Mouse (Mus musculus) ES-E14 (cell line): ENCODE data around the gene Lypd1. TPM values are rescaled to one million over a fixed set of nuclear protein-coding genes. Genes with fewer than 3 reads are reported as not detected.

ENCODE experiments used
- DNase-seq: peaks from one replicate; pipeline ENCODE4 v3.0.0-alpha.2; 2013; ENCODE audit warnings: low read depth, low spot score
- H3K27ac ChIP-seq: 2 replicates; pipeline ENCODE4 v1.5.1; 2012; ENCODE audit warnings: low read depth, mild to moderate bottlenecking, low read length, moderate library complexity, mixed read lengths; ENCODE audit not compliant: poor library complexity, insufficient read depth, severe bottlenecking
- H3K36me3 ChIP-seq: 2 replicates; pipeline ENCODE4 v1.6.1; 2012; ENCODE audit warnings: mild to moderate bottlenecking, low read length, moderate library complexity, mixed read lengths; ENCODE audit not compliant: control insufficient read depth, poor library complexity, insufficient read depth, severe bottlenecking
- H3K4me1 ChIP-seq, 2 experiments: fragments of 150-350 bp in 1 of 2; sonication (generic) in 1 of 2; 2 replicates each; pipeline ENCODE4 v1.6.1; 2012; ENCODE audit warnings: low read length in 2 of 2, mild to moderate bottlenecking in 1 of 2, mixed read lengths in 1 of 2; ENCODE audit not compliant: control insufficient read depth in 2 of 2, insufficient read depth in 2 of 2, poor library complexity in 1 of 2
- H3K4me3 ChIP-seq, 2 experiments: fragments of 150-350 bp in 1 of 2; sonication (generic) in 1 of 2; 2 replicates each; pipeline ENCODE4 v1.5.1; 2012; ENCODE audit warnings: low read length in 2 of 2, low read depth in 1 of 2, mild to moderate bottlenecking in 1 of 2, mixed read lengths in 1 of 2; ENCODE audit not compliant: insufficient read depth in 1 of 2, poor library complexity in 1 of 2, severe bottlenecking in 1 of 2
- H3K9ac ChIP-seq: 2 replicates; pipeline ENCODE4 v1.6.1; 2012; ENCODE audit warnings: low read depth, mild to moderate bottlenecking, low read length, mixed read lengths; ENCODE audit not compliant: poor library complexity, insufficient read depth, severe bottlenecking
- H3K9me3 ChIP-seq: fragments of 150-350 bp; sonication (generic); 2 replicates; pipeline ENCODE4 v1.6.1; 2012; ENCODE audit warnings: low read depth, mild to moderate bottlenecking, low read length; ENCODE audit not compliant: control insufficient read depth, insufficient read depth
- CHD2 ChIP-seq: IDR thresholded peaks from 2 replicates; pipeline ENCODE4 v1.6.1; 2014; ENCODE audit warnings: mild to moderate bottlenecking, low read depth, low read length, inconsistent platforms
- HCFC1 ChIP-seq: IDR thresholded peaks from 2 replicates; pipeline ENCODE4 v1.6.1; 2012; ENCODE audit warnings: low read length, inconsistent platforms, borderline replicate concordance; ENCODE audit not compliant: insufficient read depth
- MAFK ChIP-seq: IDR thresholded peaks from 2 replicates; pipeline ENCODE4 v1.6.1; 2014; ENCODE audit warnings: mild to moderate bottlenecking, low read depth, low read length, inconsistent platforms; ENCODE audit not compliant: insufficient read depth
- ZC3H11A ChIP-seq: IDR thresholded peaks from 2 replicates; pipeline ENCODE4 v1.6.1; 2012; ENCODE audit warnings: low read depth, mild to moderate bottlenecking, inconsistent platforms, low read length, borderline replicate concordance
- ZNF384 ChIP-seq: IDR thresholded peaks from 2 replicates; pipeline ENCODE4 v1.6.1; 2012; ENCODE audit warnings: low read depth, low read length, inconsistent platforms
- in situ Hi-C, 2 experiments: fragments of 600-800 bp; cut with MboI; formaldehyde crosslinking; loops; one replicate each; pipeline ENCODE4 v1.15.1; 2025; ENCODE audit warnings: low sequenced_read_pairs in 2 of 2, inconsistent platforms in 1 of 2; ENCODE audit not compliant: unreplicated experiment in 2 of 2
- total RNA-seq: library from RNA; depleted of rRNA; stranded (reverse); fragments of 300-350 nt; gene quantifications from 2 replicates; pipeline ENCODE4 v1.2.3, GENCODE M21; 2012; rRNA removed

The Lypd1 gene
- total RNA-seq, 1 experiment = 0.80 TPM

DNA sequence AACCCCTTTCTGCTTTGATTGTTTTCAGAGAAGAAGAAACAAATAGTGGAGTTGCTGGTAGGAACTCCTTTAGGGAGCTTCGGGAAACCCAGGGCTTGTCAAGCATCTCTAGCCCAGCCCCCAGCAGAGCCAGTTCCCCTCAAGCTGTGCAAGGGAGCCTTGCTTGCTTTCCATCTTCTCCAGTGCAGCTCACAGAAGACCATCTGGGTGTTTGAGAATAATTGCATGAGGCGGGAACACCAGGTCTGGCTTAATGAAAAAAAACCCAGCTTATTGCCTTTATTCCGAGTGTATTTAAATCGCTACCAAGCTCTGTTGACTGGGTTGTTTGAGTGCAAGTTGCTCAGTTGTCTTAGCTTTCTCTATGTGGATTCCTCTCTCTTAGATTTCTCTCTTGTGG is 89.3 kb downstream of the Lypd1 start:
- Histone ChIP-seq H3K4me3 (no peak overlapping the region), H3K9ac (no peak overlapping the region), H3K4me1 (no peaks in the 10 kb centered on the region), H3K9me3 (no peaks in the 10 kb centered on the region), H3K27ac (no peak overlapping the region), H3K36me3 (no peaks in the 10 kb centered on the region)
- in situ Hi-C loops = no loop called here
- TF ChIP-seq ZNF384 = no peak
- no peak for DNase-seq

- TF ChIP-seq CHD2 (no peak), HCFC1 (no peak), ZNF384 (no peak), MAFK (no peak), ZC3H11A (no peak)
- in situ Hi-C loops = no loop called here
- no peak for DNase-seq
- no peak overlapping the region for H3K9ac ChIP-seq
- no peaks in the 10 kb centered on the region for H3K36me3 ChIP-seq
- H3K27ac ChIP-seq = no peak overlapping the region
- H3K9me3 ChIP-seq = no peaks in the 10 kb centered on the region
- no peak overlapping the region for H3K4me3 ChIP-seq
- H3K4me1 ChIP-seq = no peaks in the 10 kb centered on the region
Measured at GRCm38 (mm10) chr1:125821101-125821500, 91.8 kb downstream of the Lypd1 start.

Other genes starting within 250 kb of the Lypd1 start
- 1.3 and 1.7 TPM in 2 replicates for gene Gpr39, start 236.1 kb downstream of the Lypd1 start, total RNA-seq